Mouse (Mus musculus) C3H10T1/2 (cell line): Measurements from ENCODE around the gene Tfpt. TPM values are rescaled to one million over a fixed set of nuclear protein-coding genes. Genes with fewer than 3 reads are reported as not detected.

Experiments used
- polyA plus RNA-seq, 2 experiments: library from polyadenylated mRNA; unstranded; fragments of >200 nt; fragmentation: generic; extraction: Trizol; gene quantifications; one replicate each; pipeline ENCODE4 v1.2.1; 2012; ENCODE audit warnings: missing spikeins in 2 of 2

Gene Tfpt
- polyA plus RNA-seq: 10 to 100 TPM; 24.9 to 28.3 TPM

GRCm38 (mm10) chr7:3629543-3630477 lies at the start of gene Tfpt, which contains the start of gene Prpf31:
Gene Tfpt, minus strand, starts transcription at chr7:3629929.
Gene Prpf31, plus strand, starts transcription at chr7:3629985.

GRCm38 (mm10) chr7:3677342-3677741 lies 47.6 kb upstream of the Tfpt start, which contains the start of gene Tmc4:
Gene Tmc4, minus strand, starts transcription at chr7:3677553.

GRCm38 (mm10) chr7:3665215-3666114 lies 35.7 kb upstream of the Tfpt start, which contains the start of gene Leng1:
Gene Leng1, minus strand, starts transcription at chr7:3665840.

GRCm38 (mm10) chr7:3644672-3645487 lies 15.2 kb upstream of the Tfpt start, which contains the start of gene Cnot3:
Gene Cnot3, plus strand, starts transcription at chr7:3645268.

GRCm38 (mm10) chr7:3617242-3617995 lies 12.3 kb downstream of the Tfpt start, which contains the start of gene Ndufa3:
Gene Ndufa3, plus strand, starts transcription at chr7:3617373.

GRCm38 (mm10) chr7:3616057-3616388 lies 13.7 kb downstream of the Tfpt start, which contains the start of gene Oscar:
Gene Oscar, minus strand, starts transcription at chr7:3616157.

Other genes starting within 250 kb of the Tfpt start
- gene Cacng8, start 239.2 kb downstream of the Tfpt start, polyA plus RNA-seq: under 1 TPM in 1 of 2 experiments, not detected in 1; 0.04 TPM
- not detected for gene Cacng6, start 205.7 kb downstream of the Tfpt start, polyA plus RNA-seq
- gene Tarm1, start 127.3 kb downstream of the Tfpt start, polyA plus RNA-seq: not detected
- under 1 TPM; 0.02 to 0.05 TPM for gene Oscar, start 13.8 kb downstream of the Tfpt start, polyA plus RNA-seq
- 100 to 1,000 TPM; 586 to 641 TPM for gene Ndufa3, start 12.6 kb downstream of the Tfpt start, polyA plus RNA-seq
- gene Prpf31, start 56 bp upstream of the Tfpt start, polyA plus RNA-seq: 10 to 100 TPM; 41.4 to 67.7 TPM
- 10 to 100 TPM; 50.5 to 73.1 TPM for gene Cnot3, start 15.3 kb upstream of the Tfpt start, polyA plus RNA-seq
- 10 to 100 TPM in 1 of 2 experiments, 1 to 10 TPM in 1; 7.6 to 11.3 TPM for gene Leng1, start 35.9 kb upstream of the Tfpt start, polyA plus RNA-seq
- gene Tmc4, start 47.6 kb upstream of the Tfpt start, polyA plus RNA-seq: 1 to 10 TPM in 1 of 2 experiments, under 1 TPM in 1; 0.41 to 3.0 TPM
- gene Tsen34, start 62.9 kb upstream of the Tfpt start, polyA plus RNA-seq: 100 to 1,000 TPM; 228 to 238 TPM
- gene Mboat7, start 63.6 kb upstream of the Tfpt start, polyA plus RNA-seq: 10 to 100 TPM; 31.5 to 50.0 TPM
- 1,000 to 10,000 TPM; 3,467 to 3,490 TPM for gene Rps9, start 74.1 kb upstream of the Tfpt start, polyA plus RNA-seq
- not detected for gene Pirb, start 90.5 kb upstream of the Tfpt start, polyA plus RNA-seq
- not detected for gene Gm15448, start 195.8 kb upstream of the Tfpt start, polyA plus RNA-seq
- gene Pira2, start 215.1 kb upstream of the Tfpt start, polyA plus RNA-seq: not detected